Mouse (Mus musculus) kidney, adult 11 months (tissue): ENCODE results near the gene Cers2.

Experiments
- DNase-seq: peaks from one replicate; pipeline ENCODE4 v3.0.0; 2022

Cers2 gene

GRCm38 (mm10) chr3:95314486-95315093 lies at the start of gene Cers2:
Gene Cers2, plus strand, starts transcription at chr3:95314791.
- no peak for DNase-seq

- no peak for DNase-seq
Observed at GRCm38 (mm10) chr3:95266052-95266451, 48.5 kb upstream of the Cers2 start.

- DNase-seq: peak; percentile 53
Observed at GRCm38 (mm10) chr3:95267855-95268254, 46.7 kb upstream of the Cers2 start.

GRCm38 (mm10) chr3:95269789-95270188 lies 44.8 kb upstream of the Cers2 start:
- no peak for DNase-seq

- no peak for DNase-seq
Observed at GRCm38 (mm10) chr3:95270766-95271364, 43.7 kb upstream of the Cers2 start.

GRCm38 (mm10) chr3:95273471-95273870 lies 41.1 kb upstream of the Cers2 start:
- DNase-seq: no peak

- DNase-seq: no peak
Observed at GRCm38 (mm10) chr3:95274453-95274852, 40.1 kb upstream of the Cers2 start.

GRCm38 (mm10) chr3:95275161-95275560 lies 39.4 kb upstream of the Cers2 start:
- DNase-seq: no peak

GRCm38 (mm10) chr3:95276428-95276934 lies 38.1 kb upstream of the Cers2 start:
- no peak for DNase-seq

- DNase-seq: no peak
Observed at GRCm38 (mm10) chr3:95277149-95277551, 37.4 kb upstream of the Cers2 start.

GRCm38 (mm10) chr3:95280747-95281146 lies 33.8 kb upstream of the Cers2 start:
- peak; percentile 54 for DNase-seq

GRCm38 (mm10) chr3:95281216-95282126 lies 33.1 kb upstream of the Cers2 start, which contains the start of the genes Mindy1 and Prune1:
Gene Mindy1, plus strand, starts transcription at chr3:95281345.
Gene Prune1, minus strand, starts transcription at chr3:95282076.
- DNase-seq: peak; percentile 98

- DNase-seq: no peak
Observed at GRCm38 (mm10) chr3:95282381-95282864, 32.2 kb upstream of the Cers2 start.

- DNase-seq: peak; percentile 85
Observed at GRCm38 (mm10) chr3:95282865-95283588, 31.6 kb upstream of the Cers2 start.

- no peak for DNase-seq
Observed at GRCm38 (mm10) chr3:95283589-95283941, 31.0 kb upstream of the Cers2 start.

GRCm38 (mm10) chr3:95284062-95284461 lies 30.5 kb upstream of the Cers2 start:
- DNase-seq: no peak

GRCm38 (mm10) chr3:95284501-95285281 lies 29.9 kb upstream of the Cers2 start:
- DNase-seq: no peak

- no peak for DNase-seq
Observed at GRCm38 (mm10) chr3:95285390-95285789, 29.2 kb upstream of the Cers2 start.

- peak; percentile 65 for DNase-seq
Observed at GRCm38 (mm10) chr3:95286011-95286410, 28.6 kb upstream of the Cers2 start.

- DNase-seq: peak; percentile 58
Observed at GRCm38 (mm10) chr3:95286510-95286909, 28.1 kb upstream of the Cers2 start.

GRCm38 (mm10) chr3:95287541-95287940 lies 27.1 kb upstream of the Cers2 start:
- DNase-seq: no peak

GRCm38 (mm10) chr3:95289419-95289818 lies 25.2 kb upstream of the Cers2 start:
- DNase-seq: no peak
